Mouse (Mus musculus) T-cell, adult 2 months (primary cell): ENCODE data around the gene Slc25a29.

Experiments used
- DNase-seq: peaks from one replicate; pipeline ENCODE4 v3.0.0; 2022; ENCODE audit warnings: low spot score

The Slc25a29 gene

DNA sequence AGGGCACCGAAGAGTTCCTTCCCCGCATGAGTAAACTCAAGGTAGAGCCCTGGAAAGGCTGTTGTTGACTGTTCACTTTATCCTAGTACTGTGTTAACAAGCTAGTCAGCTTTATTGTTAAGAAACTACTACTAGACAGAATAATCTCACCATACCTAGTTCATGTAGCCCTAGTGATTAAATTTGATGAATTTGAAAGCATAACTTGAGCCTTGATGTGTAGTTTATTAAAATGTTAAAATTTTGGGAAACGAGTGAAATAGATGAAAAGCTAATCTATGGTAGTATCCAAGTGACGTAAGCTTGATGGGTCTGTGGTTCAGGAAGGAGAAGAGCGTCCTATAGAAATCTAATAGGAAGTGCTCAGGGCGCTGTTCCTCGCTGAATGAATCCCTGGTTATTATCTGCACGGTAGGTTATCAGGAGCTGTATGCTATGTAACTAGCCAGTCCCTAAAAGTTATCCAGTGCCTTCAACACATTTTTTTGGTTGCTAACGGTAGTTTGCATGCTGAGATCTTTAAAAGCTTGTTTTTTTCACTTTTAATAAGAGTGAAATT, 40.6 kb downstream of the Slc25a29 start:
- no peak for DNase-seq

- DNase-seq, result peak; percentile 83
Observed at GRCm38 (mm10) chr12:108794078-108794711, 41.5 kb downstream of the Slc25a29 start.

DNA sequence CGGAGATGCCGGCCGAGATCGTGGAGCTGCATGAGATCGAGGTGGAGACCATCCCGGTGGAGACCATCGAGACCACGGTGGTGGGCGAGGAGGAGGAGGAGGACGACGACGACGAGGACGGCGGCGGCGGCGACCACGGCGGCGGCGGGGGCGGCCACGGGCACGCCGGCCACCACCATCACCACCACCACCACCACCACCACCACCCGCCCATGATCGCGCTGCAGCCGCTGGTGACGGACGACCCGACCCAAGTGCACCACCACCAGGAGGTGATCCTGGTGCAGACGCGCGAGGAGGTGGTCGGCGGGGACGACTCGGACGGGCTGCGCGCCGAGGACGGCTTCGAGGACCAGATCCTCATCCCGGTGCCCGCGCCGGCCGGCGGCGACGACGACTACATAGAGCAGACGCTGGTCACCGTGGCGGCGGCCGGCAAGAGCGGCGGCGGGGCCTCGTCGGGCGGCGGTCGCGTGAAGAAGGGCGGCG, 42.2 kb downstream of the Slc25a29 start:
- peak; percentile 24 for DNase-seq

DNA sequence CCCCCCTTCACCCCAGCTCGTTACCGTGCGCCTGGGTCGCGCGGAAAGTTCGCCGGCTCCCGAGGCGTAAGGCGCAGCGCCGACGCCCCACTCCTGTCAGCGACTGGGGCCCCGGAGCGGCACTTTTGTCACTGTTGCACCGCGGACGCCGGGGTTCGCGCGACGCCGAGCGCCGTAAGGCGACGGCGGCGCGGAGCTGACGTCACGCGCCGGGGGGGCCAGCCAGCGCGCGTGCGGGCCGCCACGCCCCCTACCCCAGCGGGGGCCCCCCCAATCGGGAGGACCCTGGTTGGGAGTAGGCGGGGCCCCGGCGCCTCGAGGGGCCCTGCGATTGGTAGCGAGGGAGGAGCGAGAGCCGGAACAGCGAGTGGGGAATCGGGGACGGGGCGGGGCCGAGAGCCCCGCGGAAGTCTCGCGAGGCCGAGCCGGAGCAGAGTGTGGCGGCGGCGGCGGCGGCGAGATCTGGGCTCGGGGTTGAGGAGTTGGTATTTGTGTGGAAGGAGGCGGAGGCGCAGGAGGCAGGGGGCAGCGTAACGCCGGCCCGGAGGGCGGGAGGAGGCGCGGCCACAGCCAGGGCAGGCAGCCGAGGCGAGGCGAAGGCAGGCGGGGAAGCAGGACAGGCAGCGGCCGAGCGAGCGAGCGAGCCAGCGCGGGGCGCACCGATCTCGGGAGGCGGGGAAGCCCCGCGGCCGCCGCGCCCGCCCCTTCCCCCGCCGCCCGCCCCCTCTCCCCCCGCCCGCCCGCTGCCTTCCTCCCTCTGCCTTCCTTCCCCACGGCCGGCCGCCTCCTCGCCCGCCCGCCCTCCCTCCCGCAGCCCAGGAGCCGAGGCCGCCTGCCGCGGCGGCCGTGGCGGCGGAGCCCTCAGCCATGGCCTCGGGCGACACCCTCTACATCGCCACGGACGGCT, 42.9 kb downstream of the Slc25a29 start, which contains the start of gene Yy1:
Yy1 (plus strand) TSS at position 428 of the 907 bp plus-strand sequence.
- DNase-seq, result peak; percentile 99

- peak; percentile 77 for DNase-seq
Observed at GRCm38 (mm10) chr12:108792152-108792545, 43.5 kb downstream of the Slc25a29 start.

- DNase-seq, result no peak
Observed at GRCm38 (mm10) chr12:108787329-108787728, 48.4 kb downstream of the Slc25a29 start.

- no peak for DNase-seq
Observed at GRCm38 (mm10) chr12:108785161-108785560, 50.5 kb downstream of the Slc25a29 start.

DNA sequence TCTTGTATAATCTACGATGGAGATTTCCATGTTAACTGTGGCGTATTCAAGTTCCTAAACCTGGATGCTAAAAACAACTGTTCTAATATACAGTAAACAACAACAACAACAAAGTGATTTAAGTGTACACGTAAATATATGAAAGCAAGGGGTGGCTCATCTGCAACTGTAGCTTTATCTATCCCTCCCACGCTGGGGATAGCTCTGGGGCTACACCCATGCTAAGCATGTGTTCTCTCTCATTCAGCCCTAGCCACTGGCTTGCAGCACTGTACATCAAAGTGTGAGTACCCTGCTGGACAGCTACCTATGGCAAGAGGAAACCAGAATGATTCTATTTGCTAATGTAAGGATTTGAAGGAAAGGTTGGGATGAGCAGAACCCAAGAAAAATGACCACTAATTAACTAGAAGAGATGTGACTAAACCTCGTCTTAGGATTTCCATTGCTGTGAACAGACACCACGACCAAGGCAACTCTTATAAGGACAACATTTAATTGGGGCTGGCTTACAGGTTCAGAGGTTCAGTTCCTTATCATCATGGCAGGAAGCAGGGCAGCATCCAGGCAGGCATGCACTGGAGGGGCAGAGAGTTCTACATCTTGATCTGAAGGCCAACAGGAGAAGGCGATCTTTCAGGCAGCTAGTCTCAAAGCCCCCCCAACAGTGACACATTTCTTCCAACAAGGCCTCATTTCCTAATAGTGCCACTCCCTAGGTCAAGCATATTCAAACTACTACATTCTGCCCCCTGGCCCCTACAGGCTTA, 55.4 kb downstream of the Slc25a29 start:
- no peak for DNase-seq
